Comparison of ENCODE assay signal across 8 mouse cellular contexts in the genomic region with DNA sequence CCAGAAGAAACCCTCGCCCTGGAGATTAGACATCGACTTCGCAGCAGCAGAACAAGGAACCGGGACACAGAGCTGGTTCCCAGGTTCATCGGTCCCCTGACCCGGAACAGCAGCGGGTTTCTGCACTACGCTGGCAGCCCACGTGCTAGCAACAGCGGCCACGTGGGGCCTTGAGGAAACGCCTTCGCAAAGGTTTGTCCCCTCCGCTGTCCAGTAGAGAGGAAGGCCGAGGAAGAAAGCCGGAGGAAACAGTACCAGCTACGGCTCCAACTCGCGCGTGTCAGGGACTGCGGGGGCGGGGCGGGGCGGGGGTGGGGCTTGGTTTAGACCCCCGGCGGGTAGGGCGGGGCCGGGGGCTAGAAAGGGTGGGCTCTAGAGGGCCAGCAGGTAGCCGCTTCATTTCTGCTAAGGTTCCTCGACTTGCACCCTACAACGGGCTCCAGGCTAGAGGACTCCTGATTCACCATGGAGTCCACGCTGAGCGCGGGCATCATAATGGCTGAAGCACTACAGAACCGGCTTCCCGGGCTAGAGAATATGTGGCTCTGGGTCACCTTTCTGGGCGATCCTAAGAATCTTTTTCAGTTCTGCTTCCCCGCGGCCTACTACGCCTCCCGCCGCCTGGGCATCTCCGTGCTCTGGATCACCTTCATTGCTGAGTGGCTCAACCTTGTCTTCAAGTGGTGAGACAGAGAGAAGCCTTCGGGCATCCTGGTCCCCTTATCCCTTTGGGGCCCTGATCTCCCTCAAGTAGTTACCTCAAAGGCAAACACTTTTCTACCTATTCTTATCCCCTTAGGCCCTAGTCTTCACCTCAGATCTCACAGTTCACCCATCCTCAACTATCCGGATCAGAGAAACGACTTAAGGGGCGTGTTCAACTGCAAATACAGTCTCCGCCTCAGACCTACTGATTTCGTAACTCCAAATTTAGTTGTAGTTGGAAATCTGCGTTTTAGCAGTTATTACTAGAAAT. TPM values are rescaled to one million over a fixed set of nuclear protein-coding genes. Genes with fewer than 3 reads are reported as not detected.
DNase-seq lines count a peak whose midpoint lies in the region; ATAC-seq and TF ChIP-seq lines count a peak whose summit lies in the region.

A gene (plus strand): TSS at position 160 of the 976 bp plus-strand sequence.

- in situ Hi-C loops in ES-E14 (cut with MboI; ENCODE audit: low sequenced_read_pairs in 2 of 2, unreplicated experiment in 2 of 2): no loop called here

- H3K4me1 ChIP-seq in ES-E14 (ENCODE audit: control insufficient read depth in 2 of 2, insufficient read depth in 2 of 2, low read length in 2 of 2, poor library complexity in 1 of 2): peaks cover 0 to 10% of the 10 kb centered on the region in 2 experiments; a peak in 2 of 4 replicates
- peaks cover 23% of the 10 kb centered on the region for H3K4me1 ChIP-seq in forebrain, embryonic 15.5 days
- peaks cover 19% of the 10 kb centered on the region for H3K4me1 ChIP-seq in liver, postnatal 0 days (ENCODE audit: insufficient read depth)
- peaks cover 36% of the 10 kb centered on the region for H3K4me1 ChIP-seq in neural tube, embryonic 13.5 days (replicated peaks)

- H3K4me3 ChIP-seq in ES-E14 (ENCODE audit: insufficient read depth in 1 of 2, low read depth in 1 of 2, low read length in 2 of 2, poor library complexity in 1 of 2, severe bottlenecking in 1 of 2): peak within 1 kb of the TSS; percentile 64 to 68
- peak within 1 kb of the TSS; percentile 55 for H3K4me3 ChIP-seq in forebrain, embryonic 15.5 days
- H3K4me3 ChIP-seq in liver, postnatal 0 days (ENCODE audit: low read depth, low read length): peak within 1 kb of the TSS; percentile 61
- peak within 1 kb of the TSS; percentile 60 for H3K4me3 ChIP-seq in neural tube, embryonic 13.5 days

- H3K27me3 ChIP-seq in forebrain, embryonic 15.5 days: no peaks in the 10 kb centered on the region
- H3K27me3 ChIP-seq in liver, postnatal 0 days (ENCODE audit: insufficient read depth, low read length): no peaks in the 10 kb centered on the region
- no peaks in the 10 kb centered on the region for H3K27me3 ChIP-seq in neural tube, embryonic 13.5 days

- TF ChIP-seq EP300 in liver, postnatal 0 days (IDR thresholded peaks at IDR 0.05; ENCODE audit: low read depth): no peak

- H3K9me3 ChIP-seq in ES-E14 (ENCODE audit: control insufficient read depth, insufficient read depth, low read depth, low read length): no peaks in the 10 kb centered on the region
- no peaks in the 10 kb centered on the region for H3K9me3 ChIP-seq in forebrain, embryonic 15.5 days
- H3K9me3 ChIP-seq in liver, postnatal 0 days (ENCODE audit: low read length): no peaks in the 10 kb centered on the region
- no peaks in the 10 kb centered on the region for H3K9me3 ChIP-seq in neural tube, embryonic 13.5 days

- intact Hi-C loops in heart, postnatal 14 days (cut with DNase I): loop anchor here (5.0 kb wide), 1 partner anchor 33 kb away; no protein-coding TSS in a partner anchor

- no peak for DNase-seq in ES-E14 (ENCODE audit: low read depth, low spot score)
- peak; percentile 90 for DNase-seq in cerebellum, adult 11-12 months
- peak; percentile 85 to 91 for DNase-seq in heart, postnatal 14 days
- DNase-seq in layer of hippocampus, adult 11-12 months (ENCODE audit: low spot score): peak; percentile 94
- DNase-seq in liver, postnatal 0 days: peak; percentile 85
- peak; percentile 92 for DNase-seq in telencephalon, adult 2 months (ENCODE audit: low read depth, low spot score)

- WGBS in forebrain, embryonic 15.5 days: 2% methylated on average over 50 of the region's 50 CpGs
- under 1% methylated on average over 50 of the region's 50 CpGs for WGBS in liver, postnatal 0 days (ENCODE audit: insufficient replicate concordance)
- WGBS in neural tube, embryonic 13.5 days: 4% methylated on average over 50 of the region's 50 CpGs

- peaks cover 7% of the 10 kb centered on the region; the same call in 1 of the 2 replicates for H3K36me3 ChIP-seq in ES-E14 (ENCODE audit: control insufficient read depth, insufficient read depth, low read length, poor library complexity, severe bottlenecking)
- peaks cover 5% of the 10 kb centered on the region for H3K36me3 ChIP-seq in forebrain, embryonic 15.5 days
- H3K36me3 ChIP-seq in liver, postnatal 0 days (replicated peaks; ENCODE audit: insufficient read depth, low read length): peaks cover 11% of the 10 kb centered on the region
- H3K36me3 ChIP-seq in neural tube, embryonic 13.5 days: peaks cover 24% of the 10 kb centered on the region

- H3K27ac ChIP-seq in ES-E14 (ENCODE audit: insufficient read depth, low read depth, low read length, poor library complexity, severe bottlenecking): no peak within 1 kb of the TSS
- peak within 1 kb of the TSS; percentile 62 for H3K27ac ChIP-seq in forebrain, embryonic 15.5 days (replicated peaks)
- peak within 1 kb of the TSS; percentile 57 for H3K27ac ChIP-seq in liver, postnatal 0 days (ENCODE audit: low read depth)
- peak within 1 kb of the TSS; percentile 53 for H3K27ac ChIP-seq in neural tube, embryonic 13.5 days (replicated peaks)

- H3K9ac ChIP-seq in ES-E14 (ENCODE audit: insufficient read depth, low read depth, low read length, poor library complexity, severe bottlenecking): peak within 1 kb of the TSS; percentile 76
- peak within 1 kb of the TSS; percentile 64 for H3K9ac ChIP-seq in forebrain, embryonic 15.5 days (replicated peaks)
- H3K9ac ChIP-seq in liver, postnatal 0 days (replicated peaks): peak within 1 kb of the TSS; percentile 65
- H3K9ac ChIP-seq in neural tube, embryonic 13.5 days: peak within 1 kb of the TSS; percentile 77

- TF ChIP-seq CTCF in liver, postnatal 0 days (IDR thresholded peaks at IDR 0.05; ENCODE audit: low read depth): no peak

- H3K4me2 ChIP-seq in forebrain, embryonic 15.5 days (replicated peaks): peak within 1 kb of the TSS; percentile 77
- peak within 1 kb of the TSS; percentile 88 for H3K4me2 ChIP-seq in liver, postnatal 0 days (ENCODE audit: low read depth, low read length)
- peak within 1 kb of the TSS; percentile 78 for H3K4me2 ChIP-seq in neural tube, embryonic 13.5 days

- peak; percentile 74 for ATAC-seq in forebrain, embryonic 15.5 days (replicated peaks)
- ATAC-seq in liver, postnatal 0 days: peak; percentile 78
- peak; percentile 73 for ATAC-seq in neural tube, embryonic 13.5 days (ENCODE audit: low read depth)

TF ChIP-seq in ES-E14, 5 proteins besides CTCF, POLR2A, EP300 and RAD21:
- TF ChIP-seq ZC3H11A (IDR thresholded peaks at IDR 0.05; ENCODE audit: borderline replicate concordance, low read depth, low read length) (no peak), HCFC1 (IDR thresholded peaks at IDR 0.05; ENCODE audit: borderline replicate concordance, insufficient read depth, low read length) (peak; percentile 71)
TF ChIP-seq in ES-E14: peak in this region for 1.

RNA-seq across cellular contexts. Expression of the gene that starts here (rescaled TPM):
- 14.2 and 16.3 TPM in 2 replicates for total RNA-seq in ES-E14 (2012; rRNA removed)
- polyA plus RNA-seq in forebrain, embryonic 15.5 days (2015; fragmentation: Nextera tagmentation; extraction: Ambion mirVana): 21.5 and 23.7 TPM in 2 replicates
- total RNA-seq in heart, postnatal 14 days (2021): 10 to 100 TPM; 35.0 to 35.7 TPM
- polyA plus RNA-seq in liver, postnatal 0 days (2015; fragmentation: Nextera tagmentation; extraction: Ambion mirVana): 6.7 and 6.8 TPM in 2 replicates
- 29.1 and 31.6 TPM in 2 replicates for polyA plus RNA-seq in neural tube, embryonic 13.5 days (2015; fragmentation: Nextera tagmentation; extraction: Ambion mirVana)
